Mouse (Mus musculus): ENCODE data around the gene Ergic1.

The Ergic1 gene

DNA sequence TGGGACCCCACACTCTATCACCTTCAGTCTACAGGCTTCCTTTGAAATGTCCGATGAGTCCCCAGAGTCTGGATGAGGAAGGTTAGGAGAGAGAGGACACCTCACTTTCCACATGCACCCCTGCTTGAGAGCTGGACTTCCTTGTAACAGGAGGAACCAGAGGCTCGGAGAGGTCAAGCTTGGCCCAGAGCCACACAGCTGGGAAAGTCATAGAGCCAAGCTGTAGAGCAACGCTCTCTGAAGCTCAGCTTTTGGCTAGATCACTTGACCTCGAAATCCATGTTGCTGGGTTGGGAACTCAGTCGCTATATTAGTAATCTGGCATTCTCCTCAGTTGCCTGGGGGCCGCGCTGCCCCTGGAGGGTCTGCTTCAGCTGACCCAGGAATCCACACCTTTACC, 15.5 kb downstream of the Ergic1 start:
- DNase-seq: no peak

DNA sequence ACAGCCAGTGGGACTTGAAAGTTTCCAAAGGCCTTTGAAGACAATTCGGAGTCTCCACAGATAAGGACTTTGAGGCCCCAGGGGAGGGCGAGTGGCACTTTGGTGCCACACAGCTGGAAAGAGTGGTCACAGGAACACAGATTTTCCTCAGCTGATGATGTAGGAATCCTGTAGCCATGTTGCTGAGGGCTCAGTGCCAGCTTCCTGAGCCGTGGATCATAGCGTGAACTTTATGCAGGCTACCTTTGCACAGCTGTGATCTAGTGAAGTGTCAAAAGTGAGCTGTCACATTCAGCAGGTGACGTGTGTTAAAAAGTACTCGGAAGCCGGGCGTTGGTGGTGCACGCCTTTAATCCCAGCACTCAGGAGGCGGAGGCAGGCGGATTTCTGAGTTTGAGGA, 16.0 kb downstream of the Ergic1 start:
- DNase-seq: no peak

DNA sequence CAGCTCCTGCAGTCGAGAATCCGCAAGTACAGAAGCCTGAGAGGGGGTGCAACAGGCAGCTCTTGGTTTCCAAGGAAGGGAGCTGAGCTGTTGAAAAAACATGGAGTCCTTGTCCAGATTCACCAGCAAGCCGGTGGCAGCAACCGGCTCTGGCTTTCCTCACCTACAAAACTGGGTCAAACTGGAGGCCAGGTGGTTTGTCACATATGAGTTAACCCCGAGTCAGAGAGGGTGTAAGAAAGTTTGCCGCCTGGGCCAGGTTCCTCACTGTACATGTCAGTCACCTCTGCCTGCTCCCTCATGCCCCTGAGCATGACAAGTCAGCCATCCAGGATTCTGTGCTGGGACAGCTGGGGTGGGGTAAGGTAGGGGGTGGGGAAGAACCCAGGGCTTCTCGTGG, 16.9 kb downstream of the Ergic1 start:
- no peak for DNase-seq

GRCm38 (mm10) chr17:26578771-26579170, 17.5 kb downstream of the Ergic1 start:
- DNase-seq: no peak

DNA sequence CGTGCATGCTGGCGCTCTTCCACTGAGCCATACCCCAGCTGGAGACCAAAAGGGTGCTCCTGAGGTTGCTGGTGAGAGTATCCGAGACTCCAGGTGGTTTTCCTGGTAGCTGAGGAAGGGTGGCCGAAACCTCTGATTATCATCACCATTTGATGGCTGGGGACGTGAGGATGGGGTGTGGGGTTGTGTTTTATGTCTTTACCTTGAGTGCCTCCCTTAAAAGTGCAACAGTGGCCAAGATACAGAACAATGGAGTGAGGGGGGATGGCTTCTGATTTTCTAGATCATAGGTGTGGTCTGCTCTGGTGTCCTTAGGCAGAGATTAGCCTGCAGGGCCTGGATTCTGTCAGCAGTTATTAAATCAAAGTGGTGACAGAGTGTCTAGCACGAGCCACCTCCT, 18.1 kb downstream of the Ergic1 start:
- DNase-seq: no peak

DNA sequence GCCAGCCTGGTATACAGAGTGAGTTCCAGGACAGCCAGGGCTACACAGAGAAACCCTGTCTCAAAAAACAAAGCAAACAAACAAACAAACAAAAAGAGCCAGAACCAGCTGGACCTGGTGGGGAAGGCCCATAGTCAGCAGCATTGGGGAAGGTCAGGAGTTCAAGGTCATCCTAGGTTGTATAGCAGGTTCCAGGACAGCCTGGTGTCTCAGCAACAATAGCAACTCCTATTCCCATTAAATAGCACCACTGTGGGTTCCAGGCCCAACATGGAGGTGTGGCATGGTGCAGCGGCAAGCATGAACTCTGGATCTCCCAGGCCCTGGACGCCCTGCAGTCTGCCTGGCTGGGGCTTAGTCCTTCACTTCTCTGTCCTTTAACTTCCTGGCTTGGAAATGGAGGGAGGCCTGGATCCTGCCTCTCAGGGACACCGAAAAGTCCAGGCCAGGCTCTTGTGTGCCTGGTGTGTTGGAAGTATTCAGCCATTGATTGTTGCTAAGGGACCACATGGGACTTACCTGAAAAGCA, 19.6 kb downstream of the Ergic1 start:
- DNase-seq: no peak

GRCm38 (mm10) chr17:26582297-26582696, 21.0 kb downstream of the Ergic1 start:
- no peak for DNase-seq

DNA sequence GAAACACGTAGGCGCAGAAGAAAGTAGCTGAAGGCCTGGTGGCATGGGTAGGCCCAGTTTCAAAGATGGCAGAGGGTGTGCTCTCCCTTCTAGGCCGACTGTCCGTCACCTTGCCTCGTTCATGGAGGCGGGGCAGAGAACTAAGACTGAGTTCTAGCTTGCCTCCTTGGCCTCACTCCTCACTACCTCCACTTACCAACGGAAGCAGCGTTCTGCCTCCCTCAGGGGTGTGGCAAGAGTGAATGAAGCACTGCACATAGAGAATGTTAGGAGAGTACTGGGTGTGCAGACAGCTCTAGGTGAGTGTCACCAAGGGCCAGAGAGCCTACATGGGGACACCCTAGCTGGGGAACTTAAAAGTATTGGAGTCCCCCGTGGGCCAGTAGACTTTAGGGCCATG, 21.8 kb downstream of the Ergic1 start:
- DNase-seq: no peak

- DNase-seq: no peak
These were observed 22.3 kb downstream of the Ergic1 start for GRCm38 (mm10) chr17:26583606-26584005.

- no peak for DNase-seq
These were observed 22.8 kb downstream of the Ergic1 start for GRCm38 (mm10) chr17:26584063-26584462.

DNA sequence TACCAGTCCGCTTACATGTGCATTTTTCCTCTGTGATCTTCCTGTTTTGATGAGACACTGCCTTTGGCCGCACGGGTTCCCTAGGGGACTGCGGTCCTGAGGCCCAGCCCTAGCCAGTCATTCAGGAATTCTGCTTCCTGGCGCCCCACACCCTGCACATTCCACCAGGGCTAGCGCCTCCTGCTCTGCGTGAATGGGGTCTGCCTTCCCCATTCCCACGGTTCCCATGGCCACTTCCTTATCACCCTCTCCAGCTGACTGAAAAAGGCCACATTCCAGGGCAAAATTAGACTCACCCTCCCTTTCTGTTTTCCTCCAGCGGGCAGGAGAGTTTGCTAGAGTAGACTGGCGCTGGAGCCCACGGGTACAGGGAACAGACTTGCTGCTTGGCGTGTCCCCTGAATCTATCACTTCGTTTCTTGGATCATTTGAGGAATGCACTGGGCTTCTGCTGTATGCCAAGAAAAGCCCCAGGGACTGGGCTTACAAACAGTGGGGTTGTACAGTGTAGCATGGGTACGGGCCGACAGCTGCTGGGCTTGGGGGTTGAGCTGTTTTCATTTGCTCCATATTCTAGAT, 23.4 kb downstream of the Ergic1 start:
- DNase-seq: no peak

DNA sequence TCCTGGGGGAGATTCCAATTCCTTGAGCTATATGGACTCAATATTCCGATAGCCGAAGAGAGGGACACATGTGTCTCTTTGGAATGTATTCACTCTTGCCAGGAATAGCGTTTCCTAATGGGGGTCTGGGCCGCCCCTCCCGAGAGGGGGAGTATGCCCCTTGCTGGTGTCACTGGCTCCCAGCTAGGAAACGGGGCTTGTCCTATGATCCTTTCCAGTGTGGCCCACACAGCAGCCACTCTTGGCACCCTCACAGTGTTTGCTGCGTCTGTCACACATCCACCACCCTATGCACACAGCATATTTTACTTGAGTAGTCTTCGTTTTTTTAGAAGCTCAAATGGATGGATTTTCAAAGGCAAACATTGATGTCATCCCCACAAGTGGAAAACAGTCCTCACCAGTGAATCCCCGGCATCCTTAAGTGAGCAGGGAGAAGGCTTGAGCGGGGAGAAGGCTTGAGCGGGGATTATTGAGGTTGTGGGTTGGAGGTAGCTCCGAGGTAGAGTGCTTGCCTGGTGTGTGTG, 26.7 kb downstream of the Ergic1 start:
- DNase-seq: no peak

DNA sequence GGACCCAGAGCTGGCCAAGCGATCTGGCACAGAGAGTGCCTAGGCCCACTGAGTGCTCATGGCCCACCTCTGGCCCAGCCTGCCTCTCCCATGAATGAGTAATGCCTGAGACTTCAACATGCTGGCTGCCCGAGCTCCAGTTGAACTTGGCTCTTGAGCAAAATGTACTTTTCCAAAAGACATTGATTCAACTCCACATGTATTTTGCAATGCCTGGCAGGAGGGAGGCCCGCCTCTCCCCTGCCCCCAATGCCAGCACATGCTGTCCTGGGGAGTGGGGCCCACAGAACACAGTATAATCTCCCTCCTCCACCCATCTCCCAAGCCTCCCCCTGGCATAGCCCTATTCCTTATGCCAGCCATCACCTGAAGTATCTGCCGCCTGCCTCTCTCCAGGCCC, 31.2 kb downstream of the Ergic1 start:
- DNase-seq: no peak

GRCm38 (mm10) chr17:26593199-26593598, 31.9 kb downstream of the Ergic1 start:
- no peak for DNase-seq

GRCm38 (mm10) chr17:26594171-26594570, 32.9 kb downstream of the Ergic1 start:
- no peak for DNase-seq

- DNase-seq: no peak
These were observed 33.7 kb downstream of the Ergic1 start for GRCm38 (mm10) chr17:26594958-26595357.

DNA sequence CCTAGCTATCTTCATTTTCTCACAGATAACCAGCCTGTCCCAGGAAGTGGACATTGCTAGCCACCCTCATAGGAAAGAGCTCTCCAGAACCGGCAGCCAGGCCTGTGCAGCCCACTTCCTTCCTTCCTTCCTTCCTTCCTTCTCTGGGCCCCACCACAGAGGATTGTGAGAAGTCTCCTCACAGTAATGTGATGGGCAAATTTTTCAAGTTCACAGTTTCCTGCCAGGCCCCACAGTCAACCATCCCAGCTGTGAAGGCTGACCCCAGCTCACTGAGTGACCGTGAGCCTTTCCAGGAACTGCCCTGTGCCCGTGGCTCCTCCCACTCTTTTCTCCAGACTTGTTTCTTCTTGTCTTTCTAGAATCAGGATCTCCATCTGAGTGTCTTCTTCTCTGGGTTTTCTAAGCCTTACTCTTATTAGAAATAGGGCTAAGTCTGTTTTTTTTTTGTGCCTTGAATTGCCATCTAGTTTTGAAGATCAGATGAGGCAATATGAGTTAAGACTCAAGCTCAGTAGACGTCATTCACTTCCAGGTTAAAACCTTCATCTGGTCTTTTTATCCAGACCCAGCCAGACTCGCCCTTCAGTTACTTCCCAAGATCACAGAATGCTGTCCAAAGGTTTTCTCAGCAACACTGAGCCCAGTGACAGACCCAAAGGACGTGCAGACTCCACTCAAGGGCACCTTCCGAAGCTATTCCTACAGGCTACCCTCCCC, 34.3 kb downstream of the Ergic1 start:
- DNase-seq: no peak

DNA sequence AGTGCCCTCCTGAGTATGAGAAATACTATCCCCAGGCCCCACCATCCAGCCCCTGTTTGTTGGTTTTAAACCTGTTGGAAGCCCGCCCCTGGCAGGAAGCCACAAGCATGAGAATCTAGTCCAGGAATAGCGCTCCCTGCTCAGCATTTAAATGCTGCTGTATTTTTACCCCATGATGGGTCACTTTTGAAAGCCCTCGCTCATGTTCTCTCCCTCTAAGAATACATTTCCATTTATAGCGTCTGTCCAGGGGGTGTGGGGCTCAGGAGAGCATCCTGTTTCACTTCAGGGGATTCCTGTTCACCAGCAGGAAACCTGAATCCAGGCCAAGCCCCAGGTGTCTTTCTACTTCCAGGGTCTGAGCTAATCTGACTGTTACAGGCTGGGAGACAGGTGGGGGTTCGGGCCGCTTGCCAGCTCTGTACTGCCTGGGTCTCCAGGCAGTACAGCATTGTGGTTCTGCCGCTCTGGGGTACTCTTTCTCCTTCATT, 34.9 kb downstream of the Ergic1 start:
- peak; percentile 93 to 95 for DNase-seq

- no peak for DNase-seq
These were observed 35.7 kb downstream of the Ergic1 start for GRCm38 (mm10) chr17:26596856-26597481.

DNA sequence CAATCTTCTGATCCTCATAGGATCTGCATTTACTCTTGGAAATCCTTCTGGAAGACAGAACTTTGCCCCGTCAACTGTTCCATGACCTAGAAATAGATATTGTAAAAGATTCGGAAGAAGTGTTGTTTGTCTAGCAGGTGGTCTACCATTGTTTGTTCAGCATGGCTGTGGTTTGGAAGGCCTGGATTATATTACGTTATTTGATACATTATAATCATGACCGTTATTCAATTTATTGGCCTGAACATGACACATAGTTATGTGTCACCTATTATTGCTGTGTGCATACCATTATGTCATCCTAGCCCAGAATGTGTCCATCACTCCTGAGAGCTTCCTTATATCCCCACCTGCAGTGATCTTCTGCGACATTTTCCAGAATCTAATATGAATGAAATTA, 37.6 kb downstream of the Ergic1 start:
- no peak for DNase-seq

GRCm38 (mm10) chr17:26600913-26601447, 39.7 kb downstream of the Ergic1 start:
- DNase-seq: no peak

DNA sequence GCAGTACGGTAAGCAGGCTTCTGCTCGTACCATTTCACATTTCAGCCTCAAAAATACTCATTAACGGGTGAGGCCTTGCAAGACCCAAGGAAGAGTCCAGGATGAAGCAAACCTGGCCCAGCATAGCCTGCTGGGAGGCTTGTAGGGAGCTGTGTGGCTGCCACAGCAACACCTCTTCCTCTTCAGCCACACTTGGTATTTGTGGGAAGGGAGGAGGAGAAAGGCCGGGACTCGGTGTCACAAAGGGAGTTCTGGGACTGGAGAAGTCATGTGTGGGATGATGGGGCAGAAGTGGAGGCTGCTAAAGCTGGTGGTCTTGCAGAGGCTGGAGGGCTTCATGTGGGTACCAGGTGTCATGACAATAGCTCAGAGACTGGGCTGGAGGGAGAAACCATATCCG, 40.2 kb downstream of the Ergic1 start:
- no peak for DNase-seq

- no peak for DNase-seq
These were observed 40.6 kb downstream of the Ergic1 start for GRCm38 (mm10) chr17:26601926-26602325.
